Mouse (Mus musculus): ENCODE data around the gene Olfr709-ps1.
"Not testable (repeated sequence)": the region's sequence is repeated elsewhere in the genome, so short reads cannot be mapped to it uniquely, and the experiment has no call there.

Olfr709-ps1 gene

DNA sequence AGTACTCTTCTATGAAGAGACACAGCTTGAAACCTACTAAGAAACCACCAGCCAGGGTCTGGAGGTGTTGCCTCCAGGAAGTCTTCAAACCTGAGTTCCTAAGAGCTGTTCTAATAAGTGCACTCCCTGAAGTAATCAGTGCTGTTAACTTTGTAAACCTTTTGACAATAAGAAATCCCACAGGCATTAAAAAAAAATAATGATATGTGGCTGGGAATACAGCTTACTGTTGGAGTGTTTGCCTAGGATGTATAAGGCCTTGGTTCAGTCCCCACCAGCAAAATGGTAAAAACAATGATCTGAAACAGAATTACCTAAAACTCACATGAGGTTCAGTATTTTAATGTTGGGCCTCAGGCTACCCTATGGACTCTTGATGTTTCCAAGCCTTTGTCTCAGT, at the start of gene Olfr709-ps1:
Gene Olfr709-ps1 (minus strand): TSS at position 101 of the 400 bp plus-strand sequence.
- in situ Hi-C loops (cut with MboI; ENCODE audit: unreplicated experiment in 2 of 2), result no loop called here

DNA sequence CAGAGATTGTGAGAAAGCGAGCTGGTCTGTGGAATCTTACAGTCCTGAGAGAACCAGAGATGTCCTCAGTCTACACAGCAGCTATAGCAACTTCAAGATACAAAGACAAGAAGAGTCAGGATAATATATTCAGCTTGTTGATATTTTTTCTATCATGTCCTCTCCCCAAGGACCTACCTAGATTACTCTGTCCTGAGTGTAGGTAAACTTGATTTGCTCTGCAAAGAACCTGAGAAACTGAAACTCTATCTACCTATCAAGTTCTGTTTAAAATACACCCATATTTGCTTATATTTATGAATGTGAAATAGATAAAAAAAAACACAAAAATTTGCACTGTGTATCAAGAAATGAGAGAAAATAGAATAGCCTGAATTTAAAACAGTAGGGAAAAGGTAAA, 43.3 kb upstream of the Olfr709-ps1 start, which contains the start of gene Olfr711:
Gene Olfr711 (minus strand): TSS at position 101 of the 400 bp plus-strand sequence.
- in situ Hi-C loops (cut with MboI; ENCODE audit: unreplicated experiment in 2 of 2), result no loop called here

DNA sequence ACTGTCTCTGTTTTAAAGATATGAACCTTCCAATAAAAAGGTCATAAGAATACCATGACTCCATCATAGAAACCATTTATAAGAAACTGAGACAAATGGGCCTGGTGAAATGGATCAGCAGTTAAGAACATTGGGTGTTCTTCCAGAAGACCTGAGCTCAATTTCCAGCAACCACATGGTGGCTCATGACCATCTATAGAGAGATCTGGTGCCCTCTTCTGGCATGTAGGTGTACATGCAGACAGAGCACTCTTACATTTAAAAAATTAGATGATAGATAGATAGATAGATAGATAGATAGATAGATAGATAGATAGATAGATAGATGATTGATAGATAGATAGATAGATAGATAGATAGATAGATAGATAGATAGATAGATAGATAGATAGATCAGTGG, 35.5 kb upstream of the Olfr709-ps1 start:
- in situ Hi-C loops (cut with MboI; ENCODE audit: unreplicated experiment in 2 of 2), result loop anchor here (25.0 kb wide), 1 partner anchor 605 kb away; no protein-coding TSS in a partner anchor

DNA sequence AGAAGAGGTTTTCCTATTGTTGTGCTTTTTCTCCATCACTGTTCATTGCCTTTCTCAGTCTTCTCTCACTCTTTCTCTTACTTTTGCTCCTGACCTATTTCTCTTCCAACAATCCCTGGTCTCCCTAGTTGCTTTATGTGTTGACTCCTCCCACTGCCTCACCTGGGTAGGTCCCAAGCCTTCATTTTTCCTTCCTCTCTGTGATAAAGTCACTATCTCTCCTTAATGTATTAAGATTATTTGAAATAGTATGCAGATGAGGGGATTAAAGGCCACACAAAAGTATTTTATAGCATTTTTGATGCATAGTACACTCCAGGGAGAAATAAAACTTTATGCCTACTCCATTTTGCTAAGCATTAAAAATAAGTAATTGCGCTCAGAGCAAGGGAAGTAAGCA, 31.8 kb upstream of the Olfr709-ps1 start, which contains the start of gene Olfr6:
Gene Olfr6 (minus strand): TSS at position 101 of the 400 bp plus-strand sequence.
- in situ Hi-C loops (cut with MboI; ENCODE audit: unreplicated experiment in 2 of 2), result loop anchor here (25.0 kb wide), 1 partner anchor 602 kb away; no protein-coding TSS in a partner anchor

DNA sequence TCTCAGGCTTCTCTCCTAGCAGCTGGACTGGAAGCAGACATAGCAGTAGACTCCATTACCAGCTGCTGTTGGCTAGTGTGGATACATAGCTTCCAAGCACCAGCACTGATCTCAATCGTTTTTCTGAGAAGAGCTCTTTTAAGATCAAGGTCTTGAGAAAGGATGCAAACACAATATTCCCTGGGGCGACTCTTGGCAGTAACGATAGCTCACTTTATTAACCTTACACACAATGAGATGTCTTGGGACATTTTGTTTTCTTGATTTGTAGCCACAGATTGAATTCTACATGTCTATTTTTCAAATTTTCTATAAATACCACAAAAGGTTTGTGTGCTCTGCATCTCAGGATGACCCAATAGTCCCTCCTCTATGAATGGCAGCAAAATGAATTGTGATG, 16.2 kb upstream of the Olfr709-ps1 start, which contains the start of gene Olfr710:
Gene Olfr710 (minus strand): TSS at position 101 of the 400 bp plus-strand sequence.
- in situ Hi-C loops (cut with MboI; ENCODE audit: unreplicated experiment in 2 of 2), result no loop called here

DNA sequence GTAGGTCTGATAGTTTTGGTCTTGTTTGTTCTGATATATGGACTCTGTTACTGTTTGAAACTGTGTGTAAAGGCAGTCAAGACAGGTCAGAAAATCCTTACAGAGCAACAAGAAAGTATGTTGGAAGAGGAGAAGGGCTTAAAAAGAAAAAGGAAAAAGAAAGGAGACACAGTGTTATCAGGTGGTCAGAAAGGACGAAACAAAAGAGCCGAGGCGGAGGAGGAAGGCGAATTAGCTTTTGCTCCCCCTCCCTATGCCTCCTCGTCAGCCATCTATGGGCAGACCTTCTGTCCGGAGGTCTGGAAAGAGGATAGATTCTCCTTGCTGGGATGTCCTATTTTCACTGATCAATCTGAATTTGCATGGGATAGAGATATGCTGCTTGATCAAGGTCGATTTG, 11.1 kb downstream of the Olfr709-ps1 start:
- in situ Hi-C loops (cut with MboI; ENCODE audit: unreplicated experiment in 2 of 2), result not testable (repeated sequence)

DNA sequence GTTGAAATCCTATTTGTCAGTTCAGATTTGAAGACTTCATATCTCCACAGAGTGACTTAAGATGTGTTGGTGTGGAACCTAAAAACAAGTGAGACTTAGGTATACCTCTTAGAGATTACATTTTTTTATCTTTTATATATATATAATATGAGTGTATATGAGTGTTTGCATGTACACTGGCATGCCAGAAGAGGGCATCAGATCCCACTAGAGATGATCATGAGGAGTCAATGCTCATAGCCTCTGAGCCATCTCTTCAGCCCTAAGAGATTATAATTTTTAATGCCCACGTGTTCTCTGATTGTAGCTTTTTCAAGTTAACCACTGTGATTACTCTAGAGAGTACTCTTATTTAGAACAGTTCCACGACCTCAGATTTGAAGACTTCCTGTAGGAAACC, 24.3 kb downstream of the Olfr709-ps1 start, which contains the start of gene Olfr1532-ps1:
Gene Olfr1532-ps1 (plus strand): TSS at position 326 of the 400 bp plus-strand sequence.
- in situ Hi-C loops (cut with MboI; ENCODE audit: unreplicated experiment in 2 of 2), result no loop called here

DNA sequence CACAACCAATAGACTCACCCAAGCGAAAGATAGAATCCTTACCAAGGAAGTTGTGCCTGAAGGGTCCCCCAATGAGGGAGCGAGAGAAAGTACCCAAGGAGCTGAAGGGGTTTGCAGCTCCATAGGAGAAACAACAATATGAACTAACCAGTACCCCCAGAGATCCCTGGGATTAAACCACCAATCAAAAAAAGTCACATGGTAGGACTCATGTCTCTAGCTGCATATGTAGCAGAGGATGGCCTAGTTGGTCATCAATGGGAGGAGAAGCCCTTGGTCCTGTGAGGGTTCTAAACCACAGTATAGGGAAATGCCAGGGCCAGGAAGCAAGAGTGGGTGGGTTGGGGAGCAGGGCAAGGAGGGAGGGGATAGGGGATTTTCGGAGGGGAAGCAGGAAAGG, 30.9 kb downstream of the Olfr709-ps1 start, which contains the start of gene Olfr707:
Gene Olfr707 (minus strand): TSS at position 101 of the 400 bp plus-strand sequence.
- in situ Hi-C loops (cut with MboI; ENCODE audit: unreplicated experiment in 2 of 2), result not testable (repeated sequence)

DNA sequence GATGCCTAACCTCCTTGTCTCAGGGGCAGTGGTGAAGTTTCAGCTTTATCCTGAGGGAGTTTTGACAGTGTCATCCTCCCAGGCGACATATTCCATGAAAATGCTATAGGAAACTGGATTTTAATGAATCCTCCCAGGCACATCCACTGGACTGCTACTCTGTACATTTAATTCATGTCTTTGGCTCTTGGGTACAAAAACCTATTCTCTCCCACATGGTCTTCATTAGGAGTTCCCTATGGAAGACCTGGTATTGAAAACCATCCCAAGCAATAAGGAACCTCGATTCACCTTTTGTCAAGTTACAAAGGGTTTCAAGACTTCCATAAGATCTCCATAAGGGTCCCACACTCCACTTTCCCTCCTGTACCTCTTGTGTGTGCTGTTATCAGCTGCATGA, 44.0 kb downstream of the Olfr709-ps1 start, which contains the start of gene Olfr706:
Gene Olfr706 (minus strand): TSS at position 101 of the 400 bp plus-strand sequence.
- in situ Hi-C loops (cut with MboI; ENCODE audit: unreplicated experiment in 2 of 2), result no loop called here

DNA sequence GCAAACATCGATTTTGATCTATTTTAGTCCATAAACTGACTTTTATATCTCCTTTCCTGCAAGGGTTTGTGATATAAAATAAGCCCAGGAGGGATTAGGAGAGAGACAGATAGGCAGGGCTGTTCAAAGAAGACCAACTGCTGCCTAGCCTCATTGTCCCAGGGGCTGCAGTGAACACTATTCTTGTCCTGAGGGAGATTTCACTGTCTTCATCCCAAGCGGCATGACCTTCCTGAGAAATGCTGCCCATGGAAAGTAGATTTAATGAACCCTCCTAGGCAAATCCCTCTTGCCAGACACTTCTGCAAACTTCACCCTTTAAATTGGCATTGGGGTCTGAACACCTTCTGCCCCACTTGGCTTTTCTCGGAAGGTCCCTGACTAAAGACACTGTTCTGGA, 55.2 kb downstream of the Olfr709-ps1 start, which contains the start of gene Olfr705:
Gene Olfr705 (minus strand): TSS at position 101 of the 400 bp plus-strand sequence.
- in situ Hi-C loops (cut with MboI; ENCODE audit: unreplicated experiment in 2 of 2), result no loop called here
